Mouse (Mus musculus): ENCODE results near the gene Atp6v1e2.

DNA sequence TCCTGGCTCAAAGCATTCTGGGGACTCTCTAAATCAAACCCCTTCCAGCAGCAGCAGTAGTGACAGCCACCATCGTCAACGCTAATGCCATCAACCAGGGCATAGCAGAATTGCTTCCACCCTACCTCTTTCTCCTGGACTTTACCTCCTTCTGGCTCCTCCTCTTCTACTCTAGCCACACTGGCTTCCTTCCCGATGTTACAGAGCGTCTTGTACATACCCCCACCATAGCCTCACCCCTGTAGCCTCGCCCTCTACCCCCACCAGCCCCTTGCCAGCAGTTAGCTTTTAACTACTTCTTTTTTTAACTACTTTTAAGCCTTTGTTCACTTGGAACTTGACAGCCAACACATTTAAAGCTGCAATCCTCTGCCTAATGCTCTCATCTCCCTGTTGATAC lies 47.9 kb downstream of the Atp6v1e2 start:
- TF ChIP-seq CTCF (IDR thresholded peaks at IDR 0.05; ENCODE audit: low read depth, low read length): no peak
- TF ChIP-seq POLR2A (IDR thresholded peaks at IDR 0.05; ENCODE audit: insufficient read depth, low read length): no peak
